Mouse (Mus musculus) adrenal gland, postnatal 25 days (tissue): ENCODE measurements around the gene Hspa1l. TPM values are rescaled to one million over a fixed set of nuclear protein-coding genes. Genes with fewer than 3 reads are reported as not detected.
"Not testable (repeated sequence)": the region's sequence is repeated elsewhere in the genome, so short reads cannot be mapped to it uniquely, and the experiment has no call there.

ENCODE experiments used
- DNase-seq: peaks from one replicate; pipeline ENCODE4 v3.0.0; 2021; ENCODE audit warnings: mixed read lengths
- total RNA-seq: library from RNA; stranded (reverse); gene quantifications from 2 replicates; pipeline ENCODE4 v1.2.3, GENCODE M21; 2021

Hspa1l gene
- total RNA-seq, 1 experiment from 2014 or later, result 0.27 TPM

DNA sequence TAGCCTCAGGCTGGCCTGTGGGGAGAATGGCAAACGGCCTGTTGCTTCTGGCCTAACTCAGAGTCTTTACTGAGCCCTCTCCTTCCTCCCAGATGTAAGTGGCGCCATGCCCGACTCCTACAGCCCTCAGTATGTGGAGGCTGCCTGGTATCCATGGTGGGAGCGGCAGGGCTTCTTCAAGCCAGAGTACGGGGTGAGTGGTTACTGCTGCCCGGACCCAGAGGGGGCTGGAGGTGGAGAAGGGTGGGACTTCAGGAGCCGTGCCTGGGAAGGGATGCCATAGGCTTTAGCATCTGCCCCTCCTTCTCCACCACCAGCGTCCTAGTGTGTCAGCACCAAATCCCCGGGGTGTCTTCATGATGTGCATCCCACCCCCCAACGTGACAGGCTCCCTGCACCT is 32.7 kb downstream of the Hspa1l start:
- no peak for DNase-seq

DNA sequence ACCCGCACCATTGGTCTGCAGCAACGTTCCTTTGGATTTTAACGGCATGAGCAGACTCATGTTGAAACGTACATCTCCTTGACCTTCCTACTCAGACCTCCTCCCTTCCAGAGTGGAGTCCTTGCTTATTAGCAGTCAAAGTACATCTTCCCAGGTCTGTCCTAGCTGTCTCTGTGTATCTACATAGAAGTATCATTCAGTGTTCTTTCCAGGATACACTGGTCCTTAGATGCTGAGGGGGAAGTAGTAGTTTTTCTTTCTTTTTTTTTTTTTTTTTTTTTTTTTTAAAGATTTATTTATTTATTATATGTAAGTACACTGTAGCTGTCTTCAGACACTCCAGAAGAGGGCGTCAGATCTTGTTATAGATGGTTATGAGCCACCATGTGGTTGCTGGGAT is 33.4 kb downstream of the Hspa1l start:
- DNase-seq, result not testable (repeated sequence)

DNA sequence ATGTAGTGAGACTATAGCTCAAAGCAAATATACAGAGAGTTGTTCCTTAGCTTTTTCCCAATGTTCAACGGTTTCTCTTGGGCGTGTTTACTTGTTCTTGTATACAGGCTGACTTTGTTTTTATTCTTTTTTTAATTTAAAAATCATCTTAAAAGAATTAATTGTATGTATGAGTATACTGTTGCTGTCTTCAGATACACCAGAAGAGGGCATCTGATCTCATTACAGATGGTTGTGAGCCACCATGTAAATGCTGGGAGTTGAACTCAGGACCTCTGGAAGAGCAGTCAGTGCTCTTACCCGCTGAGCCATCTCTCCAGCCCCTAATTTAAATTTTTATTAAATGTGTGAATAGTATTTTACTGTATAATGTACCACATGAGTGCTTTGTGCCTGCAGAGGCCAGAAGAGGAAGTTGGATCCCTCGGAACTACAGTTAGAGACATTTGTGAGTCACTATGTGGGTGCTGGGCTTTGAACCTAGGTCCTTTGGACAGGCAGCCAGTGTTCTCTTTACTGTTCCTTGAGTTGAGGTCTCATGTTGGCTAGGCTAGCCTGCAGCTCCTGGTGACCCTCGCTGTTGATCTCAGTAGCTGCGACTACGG is 35.0 kb downstream of the Hspa1l start:
- DNase-seq, result no peak

DNA sequence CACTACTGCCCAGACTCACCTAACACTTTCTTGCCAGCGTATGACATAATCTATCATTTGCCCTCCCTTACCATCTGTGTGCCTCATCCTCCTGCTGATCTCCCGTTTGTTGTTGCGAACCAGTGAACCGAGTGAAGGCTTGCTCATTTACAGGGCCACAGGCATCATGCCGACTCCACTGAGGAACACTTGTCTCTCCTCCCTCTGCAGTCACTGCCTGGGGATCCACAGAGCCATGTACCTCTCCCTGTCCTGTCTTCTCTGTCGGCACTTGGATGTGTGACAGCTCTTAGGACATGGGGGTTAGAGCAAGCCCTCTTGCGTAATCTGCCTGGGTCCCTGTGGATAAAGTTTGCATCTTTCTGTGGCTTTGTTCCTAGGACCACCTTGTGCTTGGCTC is 37.1 kb downstream of the Hspa1l start:
- DNase-seq, result no peak

DNA sequence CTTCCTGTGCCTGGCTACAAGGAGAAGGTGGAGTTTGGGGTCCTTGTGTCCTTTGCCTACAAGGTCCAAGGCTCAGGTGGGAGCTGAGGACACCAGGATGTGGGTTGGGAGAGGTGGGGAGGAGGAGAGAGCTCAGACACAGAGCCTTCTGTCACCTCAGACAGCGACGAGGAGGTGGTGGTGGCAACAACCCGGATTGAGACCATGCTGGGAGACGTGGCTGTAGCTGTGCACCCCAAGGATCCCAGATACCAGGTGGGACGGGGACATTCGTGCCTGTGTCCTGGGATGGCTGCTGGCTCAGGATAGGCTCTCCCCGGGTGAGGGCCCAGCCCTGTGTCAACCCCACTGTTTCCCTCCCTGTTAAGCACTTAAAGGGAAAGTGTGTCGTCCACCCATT is 38.9 kb downstream of the Hspa1l start:
- DNase-seq, result no peak

DNA sequence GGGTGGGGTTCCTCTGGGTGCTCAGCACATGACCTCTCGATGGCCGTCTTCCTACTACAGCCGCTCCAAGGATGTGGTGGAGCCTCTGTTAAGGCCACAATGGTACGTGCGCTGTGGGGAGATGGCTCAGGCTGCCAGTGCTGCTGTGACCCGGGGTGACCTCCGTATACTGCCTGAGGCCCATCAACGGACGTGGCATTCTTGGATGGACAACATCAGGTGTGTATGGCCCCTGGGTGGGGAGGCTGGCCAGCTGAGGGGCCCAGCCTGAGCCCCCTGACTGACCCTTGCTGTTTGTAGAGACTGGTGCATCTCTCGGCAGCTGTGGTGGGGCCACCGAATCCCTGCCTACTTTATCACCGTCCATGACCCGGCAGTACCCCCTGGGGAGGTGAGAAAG is 39.9 kb downstream of the Hspa1l start:
- no peak for DNase-seq

DNA sequence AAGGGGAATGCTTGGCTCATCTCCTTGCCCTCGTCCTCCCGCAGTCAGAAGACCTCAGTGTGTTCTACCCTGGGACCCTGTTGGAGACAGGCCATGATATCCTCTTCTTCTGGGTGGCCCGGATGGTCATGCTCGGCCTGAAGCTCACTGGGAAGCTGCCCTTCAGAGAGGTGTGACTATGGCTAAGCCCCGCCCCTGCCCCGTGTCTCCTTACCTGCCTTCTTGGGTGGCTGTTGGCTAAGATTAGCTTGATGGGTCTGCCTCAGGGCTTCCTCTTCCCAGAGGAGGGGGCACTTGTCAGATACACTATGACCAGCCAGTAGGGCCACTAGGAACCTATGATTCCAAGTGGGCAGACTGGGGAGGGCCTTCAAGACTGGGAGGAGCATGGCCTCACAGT is 40.7 kb downstream of the Hspa1l start:
- DNase-seq, result no peak

DNA sequence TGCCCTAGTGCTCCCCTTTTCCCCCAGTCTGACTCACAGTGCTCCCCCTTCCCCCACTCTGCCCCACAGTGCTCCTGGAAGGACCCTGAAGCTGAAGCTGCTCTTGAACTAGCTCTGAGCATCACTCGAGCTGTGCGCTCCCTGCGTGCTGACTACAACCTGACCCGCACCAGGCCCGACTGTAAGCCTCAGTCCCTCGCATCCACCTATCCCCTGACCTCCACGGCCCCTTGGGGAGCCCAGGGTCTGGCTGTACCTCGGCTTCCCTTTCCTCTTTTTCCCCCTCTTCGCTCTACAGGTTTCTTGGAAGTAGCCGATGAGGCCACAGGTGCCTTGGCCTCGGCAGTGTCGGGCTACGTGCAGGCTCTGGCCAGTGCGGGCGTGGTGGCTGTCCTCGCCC is 42.8 kb downstream of the Hspa1l start:
- no peak for DNase-seq

DNA sequence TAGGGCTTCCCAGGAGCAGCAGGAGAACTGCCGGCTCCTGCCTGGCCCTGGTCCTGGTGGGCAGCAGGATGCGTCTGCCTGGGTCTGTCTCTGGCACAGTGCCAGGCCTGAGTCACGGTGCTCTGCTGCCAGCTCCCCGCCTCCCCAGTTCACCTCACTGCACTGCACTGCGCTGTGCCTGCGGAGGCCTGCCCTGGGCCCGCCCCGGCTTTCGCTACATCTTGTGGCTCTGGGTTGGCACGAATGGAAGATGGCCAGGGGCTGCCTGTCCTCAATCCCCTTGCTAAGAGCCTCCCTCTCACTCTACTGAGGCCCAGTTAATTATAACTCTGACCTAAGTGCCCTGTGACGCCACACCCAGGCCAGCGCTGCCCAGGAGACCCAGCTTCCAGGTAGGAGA is 43.9 kb downstream of the Hspa1l start, which contains the start of gene Vwa7:
Gene Vwa7 (plus strand): TSS at position 204 of the 400 bp plus-strand sequence.
- peak; percentile 67 for DNase-seq

DNA sequence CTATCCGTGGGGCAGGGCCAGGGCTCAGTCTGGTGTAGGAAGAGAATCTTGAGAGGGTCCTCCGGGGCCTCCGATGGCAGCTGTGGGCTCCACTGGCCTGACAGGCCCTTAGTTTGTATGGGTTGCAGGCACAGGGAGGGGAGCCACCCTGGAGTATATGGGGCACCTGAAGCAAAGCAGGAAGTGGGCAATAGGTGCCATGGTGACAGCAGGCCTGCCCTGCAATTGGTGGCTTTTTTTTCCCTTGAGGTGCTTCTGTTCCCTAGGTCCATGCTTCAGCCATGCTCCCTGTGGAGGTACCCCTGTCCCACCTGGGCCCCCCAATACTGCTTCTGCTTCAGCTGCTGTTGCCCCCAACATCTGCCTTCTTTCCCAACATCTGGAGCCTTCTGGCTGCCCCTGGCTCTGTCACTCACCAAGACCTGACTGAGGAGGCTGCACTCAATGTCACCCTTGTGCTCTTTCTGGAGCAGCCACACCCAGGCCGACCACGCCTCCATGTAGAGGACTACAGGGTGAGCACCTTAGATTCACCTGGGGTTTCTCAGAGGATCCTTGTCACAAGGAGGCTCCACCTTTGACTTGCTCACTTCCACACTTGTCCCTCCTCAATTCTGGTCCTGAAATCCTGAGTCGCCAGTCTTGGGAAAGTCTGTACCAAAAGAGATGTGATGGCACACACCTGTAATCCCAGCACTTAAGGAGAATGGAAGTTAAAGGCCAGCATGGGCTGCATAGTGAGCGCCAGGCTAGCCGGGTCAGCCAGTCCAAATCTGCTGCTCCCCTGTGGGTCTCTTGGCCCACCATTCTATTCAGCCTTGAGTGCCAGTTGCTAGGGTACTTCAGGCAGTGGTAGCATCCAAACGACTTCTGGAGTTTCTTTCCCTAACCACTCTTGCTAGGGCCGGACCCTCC is 44.5 kb downstream of the Hspa1l start:
- DNase-seq, result no peak

DNA sequence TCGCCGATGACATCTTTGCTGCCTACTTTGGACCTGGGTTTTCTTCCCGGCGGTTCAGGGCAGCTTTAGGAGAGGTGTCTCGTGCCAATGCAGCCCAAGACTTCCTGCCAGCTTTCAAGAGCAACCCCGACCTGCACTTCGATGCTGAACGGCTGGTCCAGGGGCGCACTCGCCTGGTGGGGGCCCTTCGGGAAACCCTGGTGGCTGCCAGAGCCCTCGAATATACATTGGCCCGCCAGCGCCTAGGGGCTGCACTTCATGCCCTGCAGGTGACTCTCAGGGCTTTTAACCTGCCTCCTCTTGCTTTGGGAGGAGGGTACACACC is 45.2 kb downstream of the Hspa1l start:
- no peak for DNase-seq

DNA sequence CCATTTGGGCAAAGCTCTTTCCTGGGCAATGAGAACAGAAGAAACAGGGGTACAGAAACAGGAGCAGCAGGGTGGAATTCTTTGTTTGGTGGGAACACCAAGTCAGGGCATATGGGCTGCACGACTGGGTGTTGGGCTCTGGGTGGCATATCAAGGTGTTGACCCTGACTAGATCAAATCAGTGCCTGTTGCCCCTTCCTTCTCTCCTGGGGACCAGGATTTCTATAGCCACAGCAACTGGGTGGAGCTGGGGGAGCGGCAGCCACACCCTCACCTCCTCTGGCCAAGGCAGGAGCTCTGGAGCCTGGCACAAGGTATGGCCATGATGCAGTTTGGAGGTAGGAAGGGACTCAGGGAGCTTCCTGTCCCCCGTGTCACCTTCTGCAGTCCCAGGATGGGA is 45.7 kb downstream of the Hspa1l start:
- DNase-seq, result no peak

DNA sequence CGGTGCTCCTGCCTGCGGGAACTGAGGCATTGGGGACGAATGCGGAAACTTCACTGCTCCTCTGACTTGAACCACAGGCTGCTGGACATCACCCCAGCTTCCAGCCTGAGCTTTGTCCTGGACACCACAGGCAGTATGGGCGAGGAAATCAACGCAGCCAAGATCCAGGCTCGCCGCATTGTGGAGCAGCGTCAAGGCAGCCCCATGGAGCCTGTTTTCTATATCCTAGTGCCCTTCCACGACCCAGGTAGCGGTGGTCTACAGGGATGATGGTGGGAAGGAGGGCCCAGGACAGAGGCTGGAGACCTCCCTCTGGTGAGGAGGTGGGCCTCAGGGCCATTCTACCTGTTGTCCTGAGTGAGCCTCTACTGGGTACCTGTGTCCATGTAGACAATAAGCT is 47.4 kb downstream of the Hspa1l start:
- DNase-seq, result no peak

DNA sequence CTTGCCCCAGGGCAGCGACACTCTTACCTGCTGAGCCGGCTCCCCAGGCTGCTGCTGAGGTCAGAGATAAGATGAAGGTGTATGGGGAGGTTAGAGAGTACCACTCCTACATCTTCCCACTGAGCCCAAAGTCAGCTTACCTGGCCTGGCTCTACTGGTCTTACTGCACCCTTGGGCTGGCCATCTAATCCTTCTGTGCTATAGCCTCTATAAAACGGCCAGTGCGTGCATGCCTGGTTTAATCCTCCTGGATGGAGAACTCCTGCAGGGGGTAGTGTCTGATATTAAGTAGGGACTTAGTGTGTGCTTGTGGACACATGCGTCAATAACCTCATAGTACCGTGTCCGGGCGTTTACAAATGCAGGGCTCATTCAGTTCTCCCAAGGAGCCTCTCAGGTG is 48.0 kb downstream of the Hspa1l start:
- no peak for DNase-seq

DNA sequence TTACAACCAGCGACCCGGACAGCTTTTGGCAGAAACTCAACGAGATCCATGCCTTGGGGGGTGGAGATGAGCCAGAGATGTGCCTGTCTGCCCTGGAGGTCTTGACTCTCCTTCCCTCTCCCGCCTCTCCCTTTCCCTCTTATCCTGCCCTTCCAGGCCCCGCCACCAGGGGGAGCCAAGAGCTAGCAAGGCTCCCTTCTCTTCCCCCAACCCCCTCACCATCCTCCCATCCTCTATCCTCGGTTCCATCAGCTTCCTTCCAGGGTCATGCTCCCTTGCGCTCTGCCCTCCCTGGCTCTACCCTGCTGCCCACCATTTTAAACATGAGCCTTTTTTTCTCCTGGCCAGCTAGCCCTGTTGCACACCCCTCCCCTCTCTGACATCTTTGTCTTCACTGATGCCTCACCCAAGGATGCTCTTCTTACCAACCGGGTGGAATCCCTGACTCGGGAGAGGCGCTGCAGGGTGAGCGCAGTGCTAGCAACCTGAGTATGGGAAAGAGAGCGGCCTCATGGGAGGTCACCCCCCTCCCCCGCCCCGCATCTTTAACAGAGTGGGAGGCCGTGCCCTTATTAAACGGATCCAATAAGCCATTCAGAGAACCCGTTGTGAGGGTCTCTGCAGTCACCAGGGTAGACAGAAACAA is 48.8 kb downstream of the Hspa1l start:
- DNase-seq, result peak; percentile 92

DNA sequence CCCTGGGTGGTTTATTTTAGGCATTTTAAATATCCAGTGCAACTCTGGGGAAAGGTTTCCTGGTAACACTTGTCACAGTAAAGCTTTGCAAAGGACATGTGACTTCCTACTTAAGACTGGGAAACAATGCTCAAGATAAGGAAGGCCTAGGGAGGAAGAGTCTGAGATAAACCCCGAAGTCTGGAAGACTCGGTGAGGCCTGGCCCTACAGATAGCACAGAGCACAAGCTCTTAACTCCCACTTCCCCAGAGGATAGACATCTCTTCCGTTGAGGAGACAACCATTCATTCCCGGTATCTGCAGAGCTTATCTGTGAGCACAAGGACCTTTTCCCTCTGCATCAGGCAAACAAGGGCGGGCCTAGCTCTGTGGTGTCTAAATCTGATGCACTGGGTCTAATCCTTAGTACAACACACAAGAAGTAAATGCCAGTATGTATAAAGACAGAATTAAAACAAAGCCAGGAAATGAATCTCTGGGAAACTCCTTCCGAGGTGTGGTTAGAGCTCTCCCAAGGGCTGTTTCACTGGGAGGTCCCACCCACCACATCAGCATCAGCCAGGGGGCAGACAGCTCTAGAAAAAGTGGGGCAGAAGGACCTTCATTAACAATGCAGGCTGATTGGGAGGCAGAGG is 49.5 kb downstream of the Hspa1l start:
- DNase-seq, result no peak

DNA sequence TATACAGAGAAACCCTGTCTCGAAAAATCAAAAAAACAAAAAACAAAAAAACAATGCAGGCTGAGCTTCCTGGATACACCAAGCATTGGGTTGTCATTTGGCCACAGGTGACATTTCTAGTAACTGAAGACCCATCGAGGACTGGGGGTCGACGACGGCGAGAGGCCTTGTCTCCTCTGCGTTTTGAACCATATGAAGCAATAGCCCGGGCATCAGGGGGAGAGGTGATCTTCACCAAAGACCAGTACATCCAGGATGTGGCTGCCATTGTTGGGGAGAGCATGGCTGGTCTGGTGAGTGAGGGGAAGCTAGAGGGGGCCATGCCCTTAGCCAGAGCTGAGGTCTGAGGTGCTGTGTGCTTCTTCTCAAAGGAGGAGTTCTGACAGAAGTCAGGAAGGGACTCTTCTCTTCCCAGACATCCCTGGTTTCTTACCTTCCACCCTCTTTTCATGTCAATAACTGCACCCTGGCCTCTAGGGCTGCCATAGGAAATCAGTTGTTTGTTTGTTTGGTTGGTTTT is 50.1 kb downstream of the Hspa1l start:
- no peak for DNase-seq

DNA sequence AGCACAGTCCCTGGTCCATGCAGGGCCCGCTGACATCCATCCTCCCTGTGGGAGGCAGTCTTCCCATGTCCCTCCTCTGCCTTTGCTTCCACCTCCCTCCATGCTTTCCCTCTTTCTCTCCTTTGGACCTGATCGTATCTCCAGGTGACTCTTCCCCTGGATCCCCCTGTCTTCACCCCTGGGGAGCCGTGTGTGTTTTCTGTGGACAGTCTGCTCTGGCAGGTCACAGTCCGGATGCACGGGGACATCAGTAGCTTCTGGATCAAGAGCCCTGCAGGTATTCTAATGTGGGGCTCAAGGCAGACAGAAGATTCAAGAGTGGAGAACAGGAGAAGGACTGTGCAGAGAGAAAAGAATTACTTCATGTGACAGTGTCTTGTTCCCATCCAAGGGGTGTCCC is 50.7 kb downstream of the Hspa1l start:
- DNase-seq, result no peak

DNA sequence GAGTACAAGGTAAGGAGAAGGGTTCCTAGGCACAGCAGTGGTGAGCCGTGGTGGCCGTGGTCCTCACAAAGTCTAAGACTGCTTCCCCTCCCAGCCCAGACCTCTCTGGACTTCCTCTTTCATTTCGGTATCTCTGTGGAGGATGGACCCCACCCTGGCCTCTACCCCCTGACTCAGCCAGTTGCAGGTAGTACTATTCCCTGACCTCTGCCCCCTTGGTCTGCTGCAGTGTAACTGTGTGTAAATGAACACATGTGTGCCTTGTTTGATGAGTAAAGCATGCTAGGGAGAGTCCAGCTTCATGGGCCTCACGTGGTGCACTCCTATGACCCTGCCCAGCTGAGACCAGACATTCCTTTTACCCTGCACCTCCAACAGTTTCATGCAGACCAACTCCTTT is 51.3 kb downstream of the Hspa1l start:
- no peak for DNase-seq

DNA sequence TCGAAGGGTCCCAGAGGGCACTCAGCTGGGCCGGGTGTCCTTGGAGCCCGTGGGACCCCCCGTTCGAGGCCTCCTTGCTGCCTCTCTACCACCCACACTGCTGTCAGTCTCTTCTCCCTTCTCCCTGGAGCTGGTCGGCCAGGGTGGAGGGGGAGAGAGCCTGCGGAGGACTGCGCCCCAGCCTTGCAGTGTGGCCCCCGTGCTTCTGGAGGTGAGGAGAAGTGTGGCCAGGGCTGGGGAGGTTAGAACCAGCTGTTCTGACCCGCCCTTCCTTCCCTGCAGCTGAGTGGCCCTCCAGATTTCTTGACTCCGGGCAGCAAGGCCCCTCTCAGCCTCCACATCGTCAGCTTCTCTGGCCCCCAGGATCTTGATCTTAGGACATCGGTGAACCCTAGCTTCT is 51.8 kb downstream of the Hspa1l start:
- DNase-seq, result no peak

DNA sequence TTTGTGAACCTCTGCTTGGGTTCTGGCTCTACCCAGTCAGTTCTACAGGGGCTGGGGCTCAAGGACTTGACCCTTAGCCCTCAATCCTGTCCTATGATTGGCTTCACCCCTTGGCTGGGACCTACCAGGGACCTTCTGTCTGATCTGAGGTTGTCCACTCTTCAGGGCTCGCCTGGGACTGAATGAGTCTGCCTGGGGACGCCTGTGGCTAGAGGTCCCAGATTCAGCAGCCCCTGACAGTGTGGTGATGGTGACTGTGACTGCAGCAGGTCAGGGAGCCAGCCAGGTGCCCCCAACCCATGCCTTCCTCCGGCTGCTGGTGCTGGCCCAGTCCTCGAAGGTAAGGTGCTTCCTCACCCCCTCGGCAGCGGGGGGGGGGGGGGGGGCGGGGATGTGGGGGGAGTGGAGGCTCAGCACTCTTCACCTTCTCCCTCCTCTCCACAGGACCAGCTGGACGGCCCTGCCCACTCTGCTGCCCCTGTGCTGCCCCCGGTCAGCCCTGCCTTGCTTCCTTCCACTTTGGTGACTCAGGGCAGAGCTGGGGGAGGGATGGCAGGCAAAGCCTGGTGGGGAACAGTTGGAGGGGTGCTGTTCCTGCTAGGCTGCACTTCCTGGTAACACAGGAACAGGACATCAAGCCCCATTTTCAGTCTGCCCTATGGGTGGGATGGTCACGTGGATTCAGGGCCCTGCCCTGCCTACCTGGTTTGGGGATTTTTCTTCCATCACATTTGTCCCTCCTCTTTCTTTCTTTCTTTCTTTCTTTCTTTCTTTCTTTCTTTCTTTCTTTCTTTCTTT is 52.4 kb downstream of the Hspa1l start:
- DNase-seq, result no peak

DNA sequence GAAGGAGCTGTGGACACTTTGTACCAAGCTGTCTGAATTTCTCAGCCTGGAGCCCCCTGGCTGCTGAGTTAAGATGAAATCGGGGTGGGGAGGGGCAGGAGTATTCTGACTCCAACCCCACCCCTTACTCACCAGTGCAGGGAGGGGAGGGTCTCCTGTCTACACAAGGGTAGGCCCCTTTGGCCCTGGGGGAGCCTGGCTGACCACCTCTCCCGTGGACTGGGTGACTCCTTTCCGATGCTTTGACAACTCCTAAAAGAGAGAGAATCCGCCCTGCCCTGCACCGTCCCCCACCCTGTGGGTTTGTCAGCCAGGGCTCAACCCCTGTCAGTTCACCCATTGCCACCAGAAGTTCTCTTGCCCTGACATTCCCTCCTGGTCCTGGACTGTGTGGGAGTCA is 53.7 kb downstream of the Hspa1l start:
- no peak for DNase-seq
